In genomic region chr9:78587218-78587883, GRCm38 (mm10) we compare ENCODE assay signal across 8 mouse cellular contexts. TPM values are rescaled to one million over a fixed set of nuclear protein-coding genes. Genes with fewer than 3 reads are reported as not detected.
DNase-seq lines count a peak whose midpoint lies in the region; ATAC-seq lines count a peak whose summit lies in the region.

No protein-coding gene starts in this region.

- H3K4me2 ChIP-seq in forebrain, embryonic 15.5 days (replicated peaks) = peak overlapping the region; percentile 48

- peak overlapping the region; percentile 71 for H3K27ac ChIP-seq in forebrain, embryonic 15.5 days (replicated peaks)

- H3K9ac ChIP-seq in forebrain, embryonic 15.5 days (replicated peaks) = peak overlapping the region; percentile 59

- DNase-seq in left cerebral cortex, postnatal 14 days (ENCODE audit: low spot score in 2 of 2) = peak; percentile 22 to 34
- DNase-seq in left cerebral cortex, adult 11 months (ENCODE audit: low spot score) = no peak
- peak; percentile 47 for DNase-seq in adipocyte (ENCODE audit: low spot score)
- DNase-seq in kidney, postnatal 10 days = peak; percentile 62
- no peak for DNase-seq in cerebellum, adult 11 months
- DNase-seq in cerebellum, postnatal 36 days = no peak

- no peaks in the 10 kb centered on the region for H3K9me3 ChIP-seq in forebrain, embryonic 15.5 days

- H3K4me3 ChIP-seq in forebrain, embryonic 15.5 days = peak overlapping the region; percentile 65

- intact Hi-C loops in left cerebral cortex, postnatal 14 days (cut with DNase I) = no loop called here

- whole genome bisulfite sequencing in forebrain, embryonic 15.5 days = 1% methylated on average over 31 of the region's 31 CpGs

- H3K4me1 ChIP-seq in forebrain, embryonic 15.5 days = peaks cover 4% of the 10 kb centered on the region; the same call in 1 of the 2 replicates

- no peaks in the 10 kb centered on the region for H3K27me3 ChIP-seq in forebrain, embryonic 15.5 days

- no peaks in the 10 kb centered on the region for H3K36me3 ChIP-seq in forebrain, embryonic 15.5 days

- ATAC-seq in forebrain, embryonic 15.5 days (replicated peaks) = no peak; the same call in 1 of the 2 replicates
- ATAC-seq in megakaryocyte-erythroid progenitor cell, adult 5-6 weeks (replicated peaks; ENCODE audit: low FRiP score, low TSS enrichment, poor library complexity, severe bottlenecking) = peak; percentile 14

RNA-seq across cellular contexts. Expression of gene Slc17a5, which starts 0.5 kb away (rescaled TPM):
- total RNA-seq in left cerebral cortex, postnatal 14 days (2021) = 10 to 100 TPM; 17.6 to 19.2 TPM
- 15.9 and 18.0 TPM in 2 replicates for polyA plus RNA-seq in forebrain, embryonic 15.5 days (2015; fragmentation: Nextera tagmentation; extraction: Ambion mirVana)
- total RNA-seq in megakaryocyte-erythroid progenitor cell, adult 5-6 weeks (2014; fragmentation: Nextera tagmentation) = 4.8 and 6.4 TPM in 2 replicates
- total RNA-seq in megakaryocyte-erythroid progenitor cell, adult 5-6 weeks (2017) = 0.94 and 6.0 TPM in 2 replicates

RNA-seq across cellular contexts. Expression of gene Cd109, which starts 28.0 kb away (rescaled TPM):
- total RNA-seq in left cerebral cortex, postnatal 14 days (2021) = 1 to 10 TPM in 1 of 2 experiments, under 1 TPM in 1; 0.64 to 1.2 TPM
- polyA plus RNA-seq in forebrain, embryonic 15.5 days (2015; fragmentation: Nextera tagmentation; extraction: Ambion mirVana) = 1.1 and 1.5 TPM in 2 replicates
- total RNA-seq in megakaryocyte-erythroid progenitor cell, adult 5-6 weeks (2014; fragmentation: Nextera tagmentation) = not detected in 2 replicates
- total RNA-seq in megakaryocyte-erythroid progenitor cell, adult 5-6 weeks (2017) = not detected in 2 replicates

Comparison
In these comparisons a context has a peak if more than half of its experiments do, and no peak if none do; other contexts are left out.
1. DNase-seq: peak in left cerebral cortex, postnatal 14 days (2 of 2), adipocyte (single experiment) and kidney, postnatal 10 days (single experiment); none in left cerebral cortex, adult 11 months (single experiment), cerebellum, adult 11 months (single experiment) and cerebellum, postnatal 36 days (0 of 2).